Mouse (Mus musculus): ENCODE data around the gene Notch1.

DNA sequence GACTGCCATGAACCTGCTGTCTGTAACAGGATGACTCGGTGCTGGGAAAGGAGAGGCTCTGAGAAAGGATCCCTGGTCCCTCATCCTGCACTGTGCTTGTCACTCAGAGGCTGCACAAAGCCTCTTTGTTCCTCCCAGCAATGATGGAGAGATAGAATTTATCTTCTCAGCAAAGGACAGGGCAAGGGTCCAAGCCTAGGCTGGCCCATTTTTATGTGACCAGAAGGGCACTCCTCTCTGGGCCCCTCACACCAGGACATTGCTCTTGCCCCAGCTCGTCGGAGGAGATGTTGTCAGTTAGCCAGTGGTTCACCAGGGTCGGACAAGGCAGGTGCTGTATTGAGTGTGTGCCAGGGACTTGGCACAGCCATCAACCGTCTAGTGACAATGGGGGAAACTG lies 16.8 kb upstream of the Notch1 start:
- TF ChIP-seq CTCF (conservative IDR thresholded peaks at IDR 0.05; ENCODE audit: insufficient read depth, insufficient read length, low read depth, low read length) (no peak), POLR2A (IDR thresholded peaks at IDR 0.05; ENCODE audit: low read depth, low read length) (no peak)

Data from kidney, adult 2 months (tissue).